Mouse (Mus musculus): ENCODE measurements around the gene Rpl31. TPM values are rescaled to one million over a fixed set of nuclear protein-coding genes. Genes with fewer than 3 reads are reported as not detected.

Rpl31 gene
- 1,681 and 1,760 TPM in 2 replicates for polyA plus RNA-seq (2012; rRNA removed)

GRCm38 (mm10) chr1:39367601-39368266 lies at the start of gene Rpl31:
Gene Rpl31, plus strand, starts transcription at chr1:39367842.
- peak; percentile 92 for DNase-seq (ENCODE audit: low spot score)

- no peak for DNase-seq (ENCODE audit: low spot score)
These were observed 49.7 kb upstream of the Rpl31 start for GRCm38 (mm10) chr1:39317935-39318334.

GRCm38 (mm10) chr1:39318870-39319269 lies 48.8 kb upstream of the Rpl31 start:
- no peak for DNase-seq (ENCODE audit: low spot score)

GRCm38 (mm10) chr1:39321954-39322353 lies 45.7 kb upstream of the Rpl31 start:
- DNase-seq (ENCODE audit: low spot score), result no peak

GRCm38 (mm10) chr1:39325228-39325627 lies 42.4 kb upstream of the Rpl31 start:
- DNase-seq (ENCODE audit: low spot score), result no peak

- DNase-seq (ENCODE audit: low spot score), result no peak
These were observed 40.1 kb upstream of the Rpl31 start for GRCm38 (mm10) chr1:39327546-39327945.

GRCm38 (mm10) chr1:39330857-39331594 lies 36.6 kb upstream of the Rpl31 start:
- DNase-seq (ENCODE audit: low spot score), result no peak

- no peak for DNase-seq (ENCODE audit: low spot score)
These were observed 35.2 kb upstream of the Rpl31 start for GRCm38 (mm10) chr1:39332456-39332855.

- DNase-seq (ENCODE audit: low spot score), result peak; percentile 17
These were observed 32.0 kb upstream of the Rpl31 start for GRCm38 (mm10) chr1:39335561-39336196.

GRCm38 (mm10) chr1:39336788-39337187 lies 30.9 kb upstream of the Rpl31 start:
- no peak for DNase-seq (ENCODE audit: low spot score)

GRCm38 (mm10) chr1:39338831-39339230 lies 28.8 kb upstream of the Rpl31 start:
- DNase-seq (ENCODE audit: low spot score), result no peak

- DNase-seq (ENCODE audit: low spot score), result no peak
These were observed 28.2 kb upstream of the Rpl31 start for GRCm38 (mm10) chr1:39339455-39339854.

- no peak for DNase-seq (ENCODE audit: low spot score)
These were observed 27.5 kb upstream of the Rpl31 start for GRCm38 (mm10) chr1:39340156-39340555.

- peak; percentile 21 for DNase-seq (ENCODE audit: low spot score)
These were observed 27.0 kb upstream of the Rpl31 start for GRCm38 (mm10) chr1:39340647-39341046.

GRCm38 (mm10) chr1:39341807-39342206 lies 25.8 kb upstream of the Rpl31 start:
- DNase-seq (ENCODE audit: low spot score), result no peak

GRCm38 (mm10) chr1:39343242-39343641 lies 24.4 kb upstream of the Rpl31 start:
- no peak for DNase-seq (ENCODE audit: low spot score)

- DNase-seq (ENCODE audit: low spot score), result peak; percentile 14
These were observed 22.6 kb upstream of the Rpl31 start for GRCm38 (mm10) chr1:39344981-39345600.

GRCm38 (mm10) chr1:39349001-39349400 lies 18.6 kb upstream of the Rpl31 start:
- DNase-seq (ENCODE audit: low spot score), result no peak

GRCm38 (mm10) chr1:39349427-39349826 lies 18.2 kb upstream of the Rpl31 start:
- DNase-seq (ENCODE audit: low spot score), result no peak

- DNase-seq (ENCODE audit: low spot score), result peak; percentile 18
These were observed 5.7 kb upstream of the Rpl31 start for GRCm38 (mm10) chr1:39361754-39362514.

GRCm38 (mm10) chr1:39362515-39362893 lies 5.1 kb upstream of the Rpl31 start:
- peak; percentile 15 for DNase-seq (ENCODE audit: low spot score)

- no peak for DNase-seq (ENCODE audit: low spot score)
These were observed 2.1 kb upstream of the Rpl31 start for GRCm38 (mm10) chr1:39365562-39365961.

Measured in urinary bladder, adult 2 months (tissue).